Mouse (Mus musculus) testis, postnatal 14 days (tissue): ENCODE results near the gene Cacna1s.

Experiments
- DNase-seq: peaks from one replicate; pipeline ENCODE4 v3.0.0; 2021; ENCODE audit warnings: low spot score

Cacna1s gene

GRCm38 (mm10) chr1:136052547-136052946 is at the start of gene Cacna1s:
Cacna1s (plus strand) TSS chr1:136052750.
- DNase-seq = no peak

GRCm38 (mm10) chr1:136006292-136006748 is 46.2 kb upstream of the Cacna1s start, which contains the start of gene Igfn1:
Igfn1 (minus strand) TSS chr1:136006342.
- no peak for DNase-seq

GRCm38 (mm10) chr1:136007211-136008158 is 45.1 kb upstream of the Cacna1s start, which contains the start of gene Tmem9:
Tmem9 (plus strand) TSS chr1:136008150.
- DNase-seq = peak; percentile 70

- no peak for DNase-seq
Measured at GRCm38 (mm10) chr1:136008159-136008533, 44.4 kb upstream of the Cacna1s start.

GRCm38 (mm10) chr1:136010247-136010646 is 42.3 kb upstream of the Cacna1s start:
- no peak for DNase-seq

GRCm38 (mm10) chr1:136013513-136013912 is 39.0 kb upstream of the Cacna1s start:
- DNase-seq = no peak

GRCm38 (mm10) chr1:136014796-136015502 is 37.6 kb upstream of the Cacna1s start:
- DNase-seq = no peak

GRCm38 (mm10) chr1:136017307-136017706 is 35.2 kb upstream of the Cacna1s start:
- no peak for DNase-seq

GRCm38 (mm10) chr1:136017907-136018313 is 34.6 kb upstream of the Cacna1s start:
- DNase-seq = peak; percentile 92

GRCm38 (mm10) chr1:136018390-136019189 is 34.0 kb upstream of the Cacna1s start:
- peak; percentile 38 for DNase-seq

- no peak for DNase-seq
Measured at GRCm38 (mm10) chr1:136030201-136030600, 22.3 kb upstream of the Cacna1s start.

- DNase-seq = no peak
Measured at GRCm38 (mm10) chr1:136031697-136032096, 20.9 kb upstream of the Cacna1s start.

- no peak for DNase-seq
Measured at GRCm38 (mm10) chr1:136032961-136033360, 19.6 kb upstream of the Cacna1s start.

- no peak for DNase-seq
Measured at GRCm38 (mm10) chr1:136038746-136039538, 13.6 kb upstream of the Cacna1s start.

GRCm38 (mm10) chr1:136040452-136040851 is 12.1 kb upstream of the Cacna1s start:
- no peak for DNase-seq

GRCm38 (mm10) chr1:136040874-136041273 is 11.7 kb upstream of the Cacna1s start:
- no peak for DNase-seq

GRCm38 (mm10) chr1:136045774-136046173 is 6.8 kb upstream of the Cacna1s start:
- peak; percentile 26 for DNase-seq

- no peak for DNase-seq
Measured at GRCm38 (mm10) chr1:136047432-136047831, 5.1 kb upstream of the Cacna1s start.

GRCm38 (mm10) chr1:136047894-136048293 is 4.7 kb upstream of the Cacna1s start:
- DNase-seq = no peak

GRCm38 (mm10) chr1:136050312-136051012 is 2.1 kb upstream of the Cacna1s start, which contains the start of gene Ascl5:
Ascl5 (plus strand) TSS chr1:136050804.
- no peak for DNase-seq

- peak; percentile 11 for DNase-seq
Measured at GRCm38 (mm10) chr1:136051013-136051315, 1.6 kb upstream of the Cacna1s start.
